Mouse (Mus musculus) ES-E14 (cell line): ENCODE results near the gene Gm498. TPM values are rescaled to one million over a fixed set of nuclear protein-coding genes. Genes with fewer than 3 reads are reported as not detected.

Experiments
- DNase-seq: peaks from one replicate; pipeline ENCODE4 v3.0.0-alpha.2; 2013; ENCODE audit warnings: low read depth, low spot score
- H3K27ac ChIP-seq: 2 replicates; pipeline ENCODE4 v1.5.1; 2012; ENCODE audit warnings: low read depth, mild to moderate bottlenecking, low read length, moderate library complexity, mixed read lengths; ENCODE audit not compliant: poor library complexity, insufficient read depth, severe bottlenecking
- H3K36me3 ChIP-seq: 2 replicates; pipeline ENCODE4 v1.6.1; 2012; ENCODE audit warnings: mild to moderate bottlenecking, low read length, moderate library complexity, mixed read lengths; ENCODE audit not compliant: control insufficient read depth, poor library complexity, insufficient read depth, severe bottlenecking
- H3K4me1 ChIP-seq, 2 experiments: fragments of 150-350 bp in 1 of 2; sonication (generic) in 1 of 2; 2 replicates each; pipeline ENCODE4 v1.6.1; 2012; ENCODE audit warnings: low read length in 2 of 2, mild to moderate bottlenecking in 1 of 2, mixed read lengths in 1 of 2; ENCODE audit not compliant: control insufficient read depth in 2 of 2, insufficient read depth in 2 of 2, poor library complexity in 1 of 2
- H3K4me3 ChIP-seq, 2 experiments: fragments of 150-350 bp in 1 of 2; sonication (generic) in 1 of 2; 2 replicates each; pipeline ENCODE4 v1.5.1; 2012; ENCODE audit warnings: low read length in 2 of 2, low read depth in 1 of 2, mild to moderate bottlenecking in 1 of 2, mixed read lengths in 1 of 2; ENCODE audit not compliant: insufficient read depth in 1 of 2, poor library complexity in 1 of 2, severe bottlenecking in 1 of 2
- H3K9ac ChIP-seq: 2 replicates; pipeline ENCODE4 v1.6.1; 2012; ENCODE audit warnings: low read depth, mild to moderate bottlenecking, low read length, mixed read lengths; ENCODE audit not compliant: poor library complexity, insufficient read depth, severe bottlenecking
- H3K9me3 ChIP-seq: fragments of 150-350 bp; sonication (generic); 2 replicates; pipeline ENCODE4 v1.6.1; 2012; ENCODE audit warnings: low read depth, mild to moderate bottlenecking, low read length; ENCODE audit not compliant: control insufficient read depth, insufficient read depth
- CHD2 ChIP-seq: IDR thresholded peaks from 2 replicates; pipeline ENCODE4 v1.6.1; 2014; ENCODE audit warnings: mild to moderate bottlenecking, low read depth, low read length, inconsistent platforms
- HCFC1 ChIP-seq: IDR thresholded peaks from 2 replicates; pipeline ENCODE4 v1.6.1; 2012; ENCODE audit warnings: low read length, inconsistent platforms, borderline replicate concordance; ENCODE audit not compliant: insufficient read depth
- MAFK ChIP-seq: IDR thresholded peaks from 2 replicates; pipeline ENCODE4 v1.6.1; 2014; ENCODE audit warnings: mild to moderate bottlenecking, low read depth, low read length, inconsistent platforms; ENCODE audit not compliant: insufficient read depth
- ZC3H11A ChIP-seq: IDR thresholded peaks from 2 replicates; pipeline ENCODE4 v1.6.1; 2012; ENCODE audit warnings: low read depth, mild to moderate bottlenecking, inconsistent platforms, low read length, borderline replicate concordance
- ZNF384 ChIP-seq: IDR thresholded peaks from 2 replicates; pipeline ENCODE4 v1.6.1; 2012; ENCODE audit warnings: low read depth, low read length, inconsistent platforms
- in situ Hi-C, 2 experiments: fragments of 600-800 bp; cut with MboI; formaldehyde crosslinking; loops; one replicate each; pipeline ENCODE4 v1.15.1; 2025; ENCODE audit warnings: low sequenced_read_pairs in 2 of 2, inconsistent platforms in 1 of 2; ENCODE audit not compliant: unreplicated experiment in 2 of 2
- total RNA-seq: library from RNA; depleted of rRNA; stranded (reverse); fragments of 300-350 nt; gene quantifications from 2 replicates; pipeline ENCODE4 v1.2.3, GENCODE M21; 2012

Gene Gm498
- total RNA-seq, 1 experiment, result not detected

- TF ChIP-seq ZNF384, result peak; percentile 72
- no peak for TF ChIP-seq ZC3H11A
- Histone ChIP-seq H3K4me3 (peak overlapping the region; percentile 39 to 56), H3K36me3 (peaks cover 4% of the 10 kb centered on the region; the same call in 1 of the 2 replicates), H3K27ac (peak overlapping the region; percentile 14; the same call in 1 of the 2 replicates), H3K9ac (peak overlapping the region; percentile 48; the same call in 1 of the 2 replicates), H3K4me1 (peaks cover 0 to 4% of the 10 kb centered on the region in 2 experiments; a peak in 1 of 4 replicates), H3K9me3 (no peaks in the 10 kb centered on the region)
- in situ Hi-C loops, result no loop called here
- no peak for DNase-seq
Measured at GRCm38 (mm10) chr7:143823266-143823605, 43.4 kb upstream of the Gm498 start.

DNA sequence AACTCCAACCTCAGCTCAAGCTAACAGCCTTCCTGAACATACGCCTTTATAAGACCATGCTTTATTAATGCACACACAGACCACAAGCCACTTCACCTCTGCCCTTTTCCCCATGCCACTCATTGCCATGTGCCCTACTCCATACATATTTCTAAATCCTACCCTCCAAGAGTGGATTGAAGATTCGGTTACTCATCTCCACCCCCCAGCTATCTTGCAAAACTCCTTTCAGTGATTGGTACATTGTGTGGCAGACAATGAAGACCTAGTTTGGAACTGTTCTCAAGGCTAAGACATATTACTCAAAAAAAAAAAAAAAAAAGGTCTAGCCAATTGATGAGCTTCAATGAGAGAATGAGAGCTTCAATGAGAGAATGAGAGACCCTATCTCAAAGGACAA lies 39.7 kb upstream of the Gm498 start:
- H3K4me1 ChIP-seq, result peaks cover 0 to 4% of the 10 kb centered on the region in 2 experiments; a peak in 2 of 4 replicates
- no peak overlapping the region for H3K4me3 ChIP-seq
- H3K27ac ChIP-seq, result no peak overlapping the region
- in situ Hi-C loops, result no loop called here
- DNase-seq, result no peak
- no peaks in the 10 kb centered on the region for H3K9me3 ChIP-seq
- no peak for TF ChIP-seq ZC3H11A
- TF ChIP-seq MAFK, result no peak
- no peak for TF ChIP-seq HCFC1
- TF ChIP-seq CHD2, result no peak
- TF ChIP-seq ZNF384, result no peak
- H3K9ac ChIP-seq, result no peak overlapping the region
- H3K36me3 ChIP-seq, result peaks cover 2% of the 10 kb centered on the region; the same call in 1 of the 2 replicates

GRCm38 (mm10) chr7:143829504-143830331 lies 36.9 kb upstream of the Gm498 start:
- peak overlapping the region; percentile 85 to 88 for H3K4me3 ChIP-seq
- in situ Hi-C loops, result no loop called here
- 0 out of 2 replicates have a peak, but pooled peaks have one; percentile 21 for TF ChIP-seq MAFK
- TF ChIP-seq ZC3H11A, result peak; percentile 39
- no peak; the same call in 1 of the 2 replicates for TF ChIP-seq HCFC1
- TF ChIP-seq CHD2, result peak; percentile 58
- TF ChIP-seq ZNF384, result no peak
- peak; percentile 96 for DNase-seq
- H3K36me3 ChIP-seq, result peaks cover 13% of the 10 kb centered on the region; the same call in 1 of the 2 replicates
- H3K9me3 ChIP-seq, result no peaks in the 10 kb centered on the region
- peak overlapping the region; percentile 92 for H3K9ac ChIP-seq
- H3K27ac ChIP-seq, result peak overlapping the region; percentile 83
- H3K4me1 ChIP-seq, result no peaks in the 10 kb centered on the region; a peak in 2 of 4 replicates

- Histone ChIP-seq H3K4me3 (peak overlapping the region; percentile 85 to 88), H3K9me3 (no peaks in the 10 kb centered on the region), H3K36me3 (peaks cover 13% of the 10 kb centered on the region; the same call in 1 of the 2 replicates), H3K9ac (peak overlapping the region; percentile 92), H3K27ac (peak overlapping the region; percentile 38; the same call in 1 of the 2 replicates), H3K4me1 (peaks cover 0 to 2% of the 10 kb centered on the region in 2 experiments; a peak in 2 of 4 replicates)
- TF ChIP-seq ZC3H11A (no peak), CHD2 (no peak; the same call in 1 of the 2 replicates), ZNF384 (no peak)
- in situ Hi-C loops, result no loop called here
- DNase-seq, result no peak
Measured at GRCm38 (mm10) chr7:143830399-143830798, 36.2 kb upstream of the Gm498 start.
